ENCODE assay signal across 12 mouse cellular contexts in the genomic region with DNA sequence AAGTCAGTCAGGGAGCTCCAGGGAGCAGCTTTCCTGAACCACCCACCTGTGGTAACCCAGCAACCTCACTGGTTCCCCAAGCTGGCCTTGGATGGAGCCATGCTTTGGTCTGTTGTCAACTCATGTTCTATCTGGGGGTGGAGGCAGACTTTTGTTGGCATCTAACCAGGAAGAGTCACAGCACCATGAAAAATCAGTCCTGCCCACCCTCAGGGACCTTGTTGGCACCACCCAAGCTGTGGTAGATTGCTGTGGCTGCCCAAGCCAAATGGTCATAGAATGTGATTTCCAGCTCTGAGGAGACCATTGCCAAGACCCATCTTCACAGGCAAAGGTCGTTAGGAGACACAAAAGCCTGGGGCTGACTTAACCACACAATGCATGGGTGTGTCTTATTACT. TPM values are rescaled to one million over a fixed set of nuclear protein-coding genes. Genes with fewer than 3 reads are reported as not detected.
"Had no signal": no experiment of that assay in that cellular context is flagged by ENCODE, and none has a peak within 500 bp of the region (broad histone marks: within the 10 kb centered on the region; RNA-seq: fewer than 3 reads in every experiment).

No protein-coding gene starts in this region.

- DNase-seq: cerebellum, adult 8-10 months; cerebellum, adult 9-10 months; cerebellum, adult 9-11 months; cerebellum, postnatal 25 days; embryo, embryonic 11 days; forebrain, postnatal 0 days; gastrocnemius, postnatal 10 days; heart, adult 2 months had no signal

RNA-seq across cellular contexts. Expression of a gene that starts 17.5 kb away (rescaled TPM):
- total RNA-seq: gastrocnemius, adult 18-20 months; gastrocnemius, adult 2 months; gastrocnemius, adult 8-10 months; gastrocnemius, postnatal 25 days; heart, adult 2 months had no signal
